Mouse (Mus musculus) cortical plate, adult 2 months (tissue): ENCODE measurements around the gene Rbpms2. TPM values are rescaled to one million over a fixed set of nuclear protein-coding genes. Genes with fewer than 3 reads are reported as not detected.
A peak's percentile ranks its signal among the peaks of the same experiment; 100 is the strongest.
"Not testable (repeated sequence)": the region's sequence is repeated elsewhere in the genome, so short reads cannot be mapped to it uniquely, and the experiment has no call there.

Source experiments
- H3K27ac ChIP-seq: fragments of 200-500 bp; 2 replicates; pipeline ENCODE4 v1.5.1; 2012; ENCODE audit warnings: low read length, control low read depth, inconsistent platforms; ENCODE audit not compliant: insufficient read depth
- H3K4me1 ChIP-seq: fragments of 200-500 bp; 2 replicates; pipeline ENCODE4 v1.6.1; 2011; ENCODE audit warnings: low read length; ENCODE audit not compliant: control insufficient read depth, insufficient read depth
- H3K4me3 ChIP-seq: fragments of 200-500 bp; 2 replicates; pipeline ENCODE4 v1.5.1; 2011; ENCODE audit warnings: mild to moderate bottlenecking, low read length, control low read depth; ENCODE audit not compliant: insufficient read depth
- CTCF ChIP-seq: fragments of 200-500 bp; IDR thresholded peaks from 2 replicates; pipeline ENCODE4 v1.5.1; 2011; ENCODE audit warnings: mild to moderate bottlenecking, control low read depth, low read length; ENCODE audit not compliant: insufficient read depth; ENCODE audit errors: extremely low read depth
- POLR2A ChIP-seq: fragments of 200-500 bp; IDR thresholded peaks from 2 replicates; pipeline ENCODE4 v1.6.1; 2011; ENCODE audit warnings: mild to moderate bottlenecking, low read length, control low read depth; ENCODE audit not compliant: insufficient read depth; ENCODE audit errors: extremely low read depth
- polyA plus RNA-seq: library from polyadenylated mRNA; depleted of rRNA; stranded (reverse); fragments of >200 nt; gene quantifications from 2 replicates; pipeline ENCODE4 v1.2.3, GENCODE M21; 2012

The Rbpms2 gene
- polyA plus RNA-seq, 1 experiment, result 4.9 TPM

- H3K4me1 ChIP-seq, result peaks cover 13% of the 10 kb centered on the region; the same call in 1 of the 2 replicates
- no peak overlapping the region for H3K27ac ChIP-seq
- H3K4me3 ChIP-seq, result peak overlapping the region; percentile 85
- TF ChIP-seq CTCF (no peak), POLR2A (no peak)
These were observed 46.3 kb downstream of the Rbpms2 start for GRCm38 (mm10) chr9:65675461-65676357.

DNA sequence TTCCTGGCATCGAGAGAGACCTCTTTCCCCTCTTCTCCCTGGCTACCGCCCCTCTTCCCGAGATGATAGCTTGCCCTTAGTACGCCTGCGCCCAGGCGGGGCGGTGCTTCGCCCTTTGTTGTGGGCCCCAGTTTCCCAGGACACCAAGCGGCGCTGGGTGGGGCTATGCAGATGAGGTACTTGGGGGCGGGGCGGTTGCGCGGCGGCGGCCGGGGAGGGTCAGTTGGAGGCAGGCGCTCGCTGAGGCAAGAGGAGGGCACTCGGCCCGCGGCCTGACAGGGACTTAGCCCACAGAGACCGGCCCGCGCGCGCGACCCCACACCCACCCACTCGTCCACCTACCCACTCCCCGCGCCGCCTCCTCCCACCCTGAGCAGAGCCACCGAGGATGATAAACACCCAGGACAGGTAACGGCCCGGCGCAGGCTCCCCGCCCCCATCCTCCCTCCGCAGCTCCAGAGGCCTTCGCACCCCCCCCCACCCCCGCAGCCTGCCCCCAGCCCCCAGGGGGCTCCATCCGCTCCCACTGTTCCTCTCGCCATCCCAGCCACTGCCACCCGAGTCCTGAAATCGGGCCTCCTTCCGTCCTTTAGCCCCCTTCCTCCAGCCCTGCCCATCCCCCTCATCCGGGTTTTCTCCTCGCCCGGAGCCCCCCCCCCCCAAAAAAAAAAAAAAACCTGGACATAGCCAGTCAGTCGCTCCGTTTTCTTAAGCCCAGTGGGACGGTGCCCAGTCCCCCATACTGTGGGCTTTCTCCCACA is 47.1 kb downstream of the Rbpms2 start:
- peak overlapping the region; percentile 60; the same call in 1 of the 2 replicates for H3K27ac ChIP-seq
- H3K4me1 ChIP-seq, result peaks cover 16% of the 10 kb centered on the region; the same call in 1 of the 2 replicates
- TF ChIP-seq POLR2A (peak; percentile 96), CTCF (no peak)
- peak overlapping the region; percentile 85 for H3K4me3 ChIP-seq

DNA sequence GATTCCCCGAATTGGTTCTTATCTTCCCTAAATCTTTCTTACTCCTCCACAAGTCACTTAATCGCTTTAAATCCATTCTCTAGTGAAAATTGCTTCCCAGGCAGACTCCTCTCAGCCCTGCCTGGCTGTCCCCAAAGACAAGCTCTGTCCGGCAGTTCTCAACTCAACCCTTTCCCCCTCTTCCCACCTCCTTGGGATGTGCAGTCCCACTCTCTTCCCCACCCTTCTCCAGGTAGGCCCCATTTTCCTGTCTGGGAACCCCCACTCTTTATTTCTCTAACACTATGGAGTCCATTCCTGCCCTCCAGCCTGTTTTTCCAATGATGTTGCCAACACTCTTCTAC is 47.6 kb downstream of the Rbpms2 start:
- no peak for TF ChIP-seq CTCF
- no peak for TF ChIP-seq POLR2A
- peak overlapping the region; percentile 85 for H3K4me3 ChIP-seq
- H3K27ac ChIP-seq, result peak overlapping the region; percentile 60; the same call in 1 of the 2 replicates
- H3K4me1 ChIP-seq, result peaks cover 16% of the 10 kb centered on the region; the same call in 1 of the 2 replicates

DNA sequence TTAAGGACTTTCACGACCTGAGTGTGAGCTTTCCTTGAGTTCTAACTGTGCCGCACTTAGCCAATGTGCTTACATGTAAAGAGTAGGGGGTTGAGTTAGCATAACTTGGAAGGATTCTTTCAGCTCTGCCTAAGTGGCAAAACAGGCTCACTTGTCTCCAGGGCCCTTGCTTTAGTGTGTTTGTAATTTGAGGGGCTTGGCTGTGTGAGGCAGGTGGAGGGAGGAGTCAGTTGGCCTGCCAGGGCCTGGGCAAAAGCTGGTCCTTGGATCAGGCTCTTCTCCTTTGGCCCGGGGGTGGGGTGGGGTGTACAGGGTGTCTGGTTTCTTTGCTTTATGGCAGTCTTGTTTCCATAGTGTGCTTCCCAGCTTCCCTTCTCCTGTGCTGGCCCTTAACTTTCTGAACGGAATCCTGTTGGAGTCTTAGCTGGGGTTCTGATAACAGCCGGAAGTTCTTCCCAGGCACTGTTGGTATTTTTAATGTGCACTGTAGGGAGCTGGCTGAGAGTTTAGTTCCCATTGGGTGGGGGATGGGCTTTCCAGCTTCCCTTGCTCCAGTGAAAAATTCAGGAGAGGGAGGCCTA is 49.8 kb downstream of the Rbpms2 start:
- H3K4me3 ChIP-seq, result 0 out of 2 replicates have a peak overlapping the region, but pooled peaks have one; percentile 12
- H3K4me1 ChIP-seq, result peaks cover 18% of the 10 kb centered on the region; the same call in 1 of the 2 replicates
- H3K27ac ChIP-seq, result peak overlapping the region; percentile 12; the same call in 1 of the 2 replicates
- TF ChIP-seq POLR2A (no peak), CTCF (no peak)

DNA sequence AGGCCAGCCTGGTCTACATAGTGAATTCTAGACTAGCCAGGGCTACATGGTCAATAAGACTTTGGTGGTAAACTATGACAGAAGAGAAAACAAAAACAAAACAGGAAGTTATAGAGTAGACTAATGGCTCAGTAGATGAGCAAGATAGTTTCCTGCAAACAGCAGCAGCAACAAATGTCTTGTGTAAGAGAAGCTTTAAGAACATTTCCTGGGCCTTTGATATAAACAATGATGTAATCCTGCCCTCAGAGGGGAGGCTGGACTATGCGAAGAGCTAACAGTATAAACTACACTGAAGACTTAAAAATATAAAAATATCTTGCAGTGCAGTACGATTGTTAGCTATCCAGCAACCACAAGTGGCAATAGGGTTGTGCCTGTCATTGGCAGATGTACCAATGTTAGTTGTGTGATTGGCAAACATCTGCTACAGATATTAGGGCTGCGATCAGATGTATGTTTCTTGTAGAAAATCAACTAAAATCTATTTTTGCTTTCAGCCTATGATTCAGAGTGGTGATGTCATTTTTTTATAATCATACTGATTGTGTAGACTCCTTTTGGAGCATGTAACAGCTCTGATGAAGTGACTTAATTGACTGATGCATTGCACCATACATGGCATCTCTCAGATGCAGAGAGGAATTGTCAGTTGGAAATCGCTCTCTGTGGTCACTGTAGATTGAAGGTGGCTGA is 51.6 kb downstream of the Rbpms2 start:
- Histone ChIP-seq H3K4me1 (peaks cover 20% of the 10 kb centered on the region; the same call in 1 of the 2 replicates), H3K27ac (no peak overlapping the region; the same call in 1 of the 2 replicates), H3K4me3 (no peak overlapping the region)
- TF ChIP-seq POLR2A (no peak), CTCF (no peak)

DNA sequence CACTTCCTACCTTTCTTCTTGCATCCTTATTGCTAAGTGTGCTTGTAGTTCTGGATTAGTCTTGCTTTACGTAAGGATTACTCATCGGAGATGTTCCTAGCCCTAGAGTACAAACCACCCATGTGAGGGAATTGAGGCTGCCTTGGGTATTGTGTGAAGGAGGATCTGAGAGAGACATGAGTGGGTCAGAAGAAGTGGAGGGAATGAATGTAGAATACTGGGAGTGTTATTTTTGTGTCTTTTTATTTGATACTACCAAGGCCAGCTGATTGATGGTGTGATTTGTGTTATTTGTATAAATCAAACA is 52.1 kb downstream of the Rbpms2 start:
- H3K4me1 ChIP-seq, result peaks cover 20% of the 10 kb centered on the region; the same call in 1 of the 2 replicates
- H3K27ac ChIP-seq, result no peak overlapping the region; the same call in 1 of the 2 replicates
- TF ChIP-seq CTCF, result no peak
- TF ChIP-seq POLR2A, result no peak
- no peak overlapping the region for H3K4me3 ChIP-seq

- no peak overlapping the region for H3K27ac ChIP-seq
- no peak overlapping the region for H3K4me3 ChIP-seq
- peaks cover 20% of the 10 kb centered on the region; the same call in 1 of the 2 replicates for H3K4me1 ChIP-seq
- TF ChIP-seq POLR2A (no peak), CTCF (no peak)
These were observed 52.7 kb downstream of the Rbpms2 start for GRCm38 (mm10) chr9:65682183-65682582.

DNA sequence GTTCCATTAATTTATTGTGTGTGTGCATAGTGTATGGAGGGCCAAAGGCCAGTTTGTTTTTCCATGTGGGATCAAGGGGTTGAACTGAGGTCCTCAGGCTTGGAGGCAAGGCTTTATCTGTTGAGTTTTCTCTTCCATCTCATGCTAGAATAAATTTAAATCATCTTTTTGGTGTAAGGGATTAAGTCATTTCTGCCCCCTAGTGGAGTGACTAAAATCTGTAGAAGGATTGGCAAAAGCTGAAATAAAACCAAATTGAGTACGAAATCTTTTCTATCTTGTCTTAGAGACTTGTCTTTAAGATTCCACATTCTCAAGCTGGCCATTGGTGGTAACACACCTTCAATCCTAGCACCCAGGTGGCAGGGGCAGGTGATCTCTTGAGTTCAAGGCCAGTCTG is 53.5 kb downstream of the Rbpms2 start:
- Histone ChIP-seq H3K4me1 (peaks cover 18% of the 10 kb centered on the region; the same call in 1 of the 2 replicates), H3K4me3 (no peak overlapping the region), H3K27ac (no peak overlapping the region)
- no peak for TF ChIP-seq POLR2A
- no peak; the same call in 1 of the 2 replicates for TF ChIP-seq CTCF

DNA sequence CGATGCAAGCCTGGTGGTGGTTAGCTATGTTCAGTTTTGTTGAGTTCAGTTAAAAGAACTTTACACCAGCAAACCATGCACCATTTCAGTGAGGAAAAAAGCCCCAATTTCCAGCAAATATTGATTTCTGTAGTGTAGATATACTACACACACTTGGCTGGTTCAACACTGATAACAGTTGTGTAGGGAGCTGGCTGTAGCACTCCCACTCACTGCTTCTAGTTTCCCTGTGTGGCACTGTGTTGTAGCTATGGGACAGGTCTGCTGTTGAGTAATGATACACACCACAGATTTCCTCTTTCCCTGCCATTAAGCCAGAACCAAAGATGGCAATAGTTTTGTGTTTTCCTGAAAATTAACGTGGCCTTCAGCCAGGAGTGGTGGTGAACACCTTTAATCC is 55.3 kb downstream of the Rbpms2 start:
- TF ChIP-seq POLR2A (no peak), CTCF (no peak)
- Histone ChIP-seq H3K4me3 (no peak overlapping the region), H3K4me1 (peaks cover 11% of the 10 kb centered on the region; the same call in 1 of the 2 replicates), H3K27ac (no peak overlapping the region)

DNA sequence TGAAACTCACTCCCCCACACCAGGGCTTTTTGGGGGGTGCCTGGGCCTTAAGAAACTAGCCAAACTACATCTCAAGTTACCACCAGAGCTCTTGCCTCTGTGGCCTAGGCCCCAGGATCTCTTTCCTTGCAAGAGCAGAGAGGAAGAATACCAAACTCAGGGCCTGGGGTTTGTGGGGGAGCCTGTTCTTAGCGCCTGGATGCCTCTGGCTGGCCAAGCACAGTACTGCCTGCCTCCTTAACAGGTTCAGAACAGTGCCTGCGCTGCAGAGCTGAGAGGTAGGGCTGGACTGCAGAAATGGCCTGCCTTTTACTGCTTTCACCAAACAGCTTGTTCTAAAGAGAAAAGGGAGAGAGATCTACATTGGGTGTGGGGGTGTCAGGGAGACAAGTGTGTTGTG is 60.4 kb downstream of the Rbpms2 start:
- H3K4me3 ChIP-seq, H3K27ac ChIP-seq: not testable (repeated sequence)

More for the DNA sequence above, 60.4 kb downstream of the Rbpms2 start:
- H3K4me1 ChIP-seq, result not testable (repeated sequence)
